Mouse (Mus musculus) megakaryocyte progenitor cell, adult 5-6 weeks (primary cell): Measurements from ENCODE around the gene Klf3. TPM values are rescaled to one million over a fixed set of nuclear protein-coding genes. Genes with fewer than 3 reads are reported as not detected.

Experiments
- ATAC-seq: replicated peaks from 2 replicates; pipeline ENCODE4 v1.8.0; 2016; ENCODE audit warnings: mild to moderate bottlenecking, moderate TSS enrichment, inconsistent platforms; ENCODE audit not compliant: poor library complexity
- total RNA-seq, 2 experiments: library from RNA; stranded (forward) in 1 of 2; stranded (reverse) in 1 of 2; fragments of 157-497, 149-512 nt in 1 of 2; fragments of 200-1000 nt in 1 of 2; gene quantifications; 2 replicates each; pipeline versions ENCODE4 v1.2.3 to v1.2.4; 2015 to 2017

The Klf3 gene
- total RNA-seq (2015) (30.7 and 42.7 TPM in 2 replicates), total RNA-seq (2017) (9.4 and 12.5 TPM in 2 replicates)

GRCm38 (mm10) chr5:64802795-64803719 is at the start of gene Klf3:
TSS of gene Klf3 (plus strand) at chr5:64803388.
- ATAC-seq, result peak; percentile 62

- no peak for ATAC-seq
Observed at GRCm38 (mm10) chr5:64762295-64762694, 40.9 kb upstream of the Klf3 start.

GRCm38 (mm10) chr5:64764452-64764851 is 38.7 kb upstream of the Klf3 start:
- ATAC-seq, result no peak

- ATAC-seq, result no peak
Observed at GRCm38 (mm10) chr5:64765765-64766164, 37.4 kb upstream of the Klf3 start.

- no peak for ATAC-seq
Observed at GRCm38 (mm10) chr5:64766626-64767025, 36.6 kb upstream of the Klf3 start.

GRCm38 (mm10) chr5:64771619-64772018 is 31.6 kb upstream of the Klf3 start:
- ATAC-seq, result no peak

GRCm38 (mm10) chr5:64778211-64778610 is 25.0 kb upstream of the Klf3 start:
- ATAC-seq, result no peak

GRCm38 (mm10) chr5:64779285-64779684 is 23.9 kb upstream of the Klf3 start:
- ATAC-seq, result peak; percentile 59

- peak; percentile 78 for ATAC-seq
Observed at GRCm38 (mm10) chr5:64780778-64781177, 22.4 kb upstream of the Klf3 start.

- ATAC-seq, result no peak
Observed at GRCm38 (mm10) chr5:64788175-64788574, 15.0 kb upstream of the Klf3 start.

GRCm38 (mm10) chr5:64798209-64798608 is 5.0 kb upstream of the Klf3 start:
- ATAC-seq, result no peak

- ATAC-seq, result no peak
Observed at GRCm38 (mm10) chr5:64801545-64801944, 1.6 kb upstream of the Klf3 start.

- ATAC-seq, result no peak
Observed at GRCm38 (mm10) chr5:64802143-64802542, 1.0 kb upstream of the Klf3 start.

- peak; percentile 2 for ATAC-seq
Observed at GRCm38 (mm10) chr5:64803720-64804462, 703 bp downstream of the Klf3 start.

GRCm38 (mm10) chr5:64805131-64805872 is 2.1 kb downstream of the Klf3 start:
- no peak for ATAC-seq

GRCm38 (mm10) chr5:64805873-64806505 is 2.8 kb downstream of the Klf3 start:
- peak; percentile 53 for ATAC-seq

GRCm38 (mm10) chr5:64806600-64806999 is 3.4 kb downstream of the Klf3 start:
- no peak for ATAC-seq

- no peak for ATAC-seq
Observed at GRCm38 (mm10) chr5:64807159-64807558, 4.0 kb downstream of the Klf3 start.

GRCm38 (mm10) chr5:64807603-64808002 is 4.4 kb downstream of the Klf3 start:
- ATAC-seq, result no peak

- no peak for ATAC-seq
Observed at GRCm38 (mm10) chr5:64808106-64809010, 5.2 kb downstream of the Klf3 start.
